Mouse (Mus musculus): ENCODE measurements around the gene Ap2a2.

DNA sequence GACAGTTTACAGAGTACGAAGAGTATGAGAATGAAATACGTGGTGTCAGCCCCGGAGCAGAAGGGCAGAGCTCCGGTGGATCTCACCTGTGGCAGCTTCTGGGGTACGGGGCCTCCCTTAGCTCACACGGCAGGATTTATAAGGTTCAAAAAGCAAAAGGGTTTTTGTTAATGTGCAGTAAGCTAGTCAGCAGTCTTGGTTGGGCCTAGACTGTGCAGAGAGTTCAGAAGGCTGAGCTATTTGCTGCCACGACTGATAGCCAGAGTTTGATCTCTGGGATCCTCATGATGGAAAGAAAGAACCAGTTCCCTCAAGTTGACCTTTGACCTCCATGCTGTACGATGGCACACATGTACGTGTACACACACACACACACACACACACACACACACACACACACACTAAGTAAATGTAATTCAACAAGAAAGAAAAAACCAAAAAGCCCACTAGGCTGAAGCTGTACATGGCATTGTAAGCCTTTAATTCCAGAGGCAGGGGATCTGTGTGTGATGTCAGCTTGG, 7.4 kb downstream of the Ap2a2 start:
- TF ChIP-seq CTCF (IDR thresholded peaks at IDR 0.05) (no peak), EP300 (IDR thresholded peaks at IDR 0.05) (no peak)
